Mouse (Mus musculus): Measurements from ENCODE around the gene Mesp1.

The Mesp1 gene

DNA sequence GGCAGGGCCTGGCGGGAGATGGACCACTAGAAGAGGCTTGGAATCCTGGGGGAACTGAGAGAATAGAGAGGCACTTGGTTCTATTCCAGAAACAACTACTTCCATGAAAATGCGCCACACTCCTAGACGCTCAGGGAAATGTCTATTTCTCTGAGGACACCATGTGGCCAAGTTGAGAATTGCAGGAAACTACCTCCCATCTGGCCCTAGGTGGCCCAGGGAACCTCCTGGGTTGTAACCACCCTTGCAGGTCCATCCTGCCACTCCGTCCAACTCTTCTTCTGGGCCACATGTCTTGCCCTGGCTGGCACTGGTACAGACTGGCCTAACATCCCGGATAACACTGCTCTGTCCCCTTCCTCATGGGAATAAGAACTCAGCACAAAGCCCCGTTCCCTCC, 7.3 kb downstream of the Mesp1 start:
- DNase-seq = peak; percentile 64

DNA sequence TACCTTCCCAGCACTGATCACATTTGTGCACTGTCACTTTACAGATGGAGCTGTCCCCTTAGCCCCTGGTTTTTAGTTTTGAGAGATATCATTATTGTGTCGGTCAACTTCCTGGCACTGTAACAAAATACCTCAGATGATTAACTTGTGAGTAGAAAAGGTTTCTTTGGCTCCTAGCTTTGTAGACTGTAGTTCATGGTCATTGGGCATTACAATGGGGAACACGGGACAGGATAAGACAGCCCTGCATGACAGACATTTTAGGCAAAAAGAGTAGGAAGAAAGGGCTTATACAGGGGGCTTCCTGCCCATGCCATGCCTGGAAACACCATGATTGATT, 11.1 kb downstream of the Mesp1 start:
- DNase-seq = no peak

DNA sequence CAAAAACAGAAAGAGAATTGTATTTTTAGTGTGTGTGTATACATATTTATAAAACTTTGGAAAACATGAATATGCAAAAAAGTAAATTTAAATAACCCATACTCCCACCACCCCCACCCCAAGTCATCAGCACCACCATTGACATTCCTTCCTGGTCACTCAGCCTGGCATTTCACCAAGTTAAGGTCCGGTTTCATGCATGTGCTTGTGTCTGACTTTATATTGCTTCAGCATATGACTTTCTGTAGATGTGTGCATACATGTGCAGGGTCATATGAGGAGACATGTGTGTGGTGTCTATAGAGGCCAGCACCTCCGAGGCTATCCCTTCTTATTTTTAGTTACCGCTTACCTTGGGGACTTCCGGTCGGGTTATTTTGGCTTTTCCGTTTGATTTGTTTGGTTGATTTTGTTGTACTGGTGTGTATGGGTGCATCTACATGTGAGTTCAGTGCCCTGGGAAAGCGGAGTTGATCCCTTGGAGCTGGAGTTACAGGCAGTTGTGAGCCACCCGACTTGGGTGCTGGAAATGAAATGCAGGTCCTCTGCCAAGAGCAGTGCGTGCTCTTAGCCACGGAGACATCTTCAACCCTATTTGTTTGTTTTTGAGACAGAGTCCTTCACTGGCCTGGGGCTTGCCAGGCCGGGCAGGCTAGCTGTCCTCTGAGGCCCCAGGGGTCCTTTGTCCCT, 11.6 kb downstream of the Mesp1 start:
- no peak for DNase-seq

DNA sequence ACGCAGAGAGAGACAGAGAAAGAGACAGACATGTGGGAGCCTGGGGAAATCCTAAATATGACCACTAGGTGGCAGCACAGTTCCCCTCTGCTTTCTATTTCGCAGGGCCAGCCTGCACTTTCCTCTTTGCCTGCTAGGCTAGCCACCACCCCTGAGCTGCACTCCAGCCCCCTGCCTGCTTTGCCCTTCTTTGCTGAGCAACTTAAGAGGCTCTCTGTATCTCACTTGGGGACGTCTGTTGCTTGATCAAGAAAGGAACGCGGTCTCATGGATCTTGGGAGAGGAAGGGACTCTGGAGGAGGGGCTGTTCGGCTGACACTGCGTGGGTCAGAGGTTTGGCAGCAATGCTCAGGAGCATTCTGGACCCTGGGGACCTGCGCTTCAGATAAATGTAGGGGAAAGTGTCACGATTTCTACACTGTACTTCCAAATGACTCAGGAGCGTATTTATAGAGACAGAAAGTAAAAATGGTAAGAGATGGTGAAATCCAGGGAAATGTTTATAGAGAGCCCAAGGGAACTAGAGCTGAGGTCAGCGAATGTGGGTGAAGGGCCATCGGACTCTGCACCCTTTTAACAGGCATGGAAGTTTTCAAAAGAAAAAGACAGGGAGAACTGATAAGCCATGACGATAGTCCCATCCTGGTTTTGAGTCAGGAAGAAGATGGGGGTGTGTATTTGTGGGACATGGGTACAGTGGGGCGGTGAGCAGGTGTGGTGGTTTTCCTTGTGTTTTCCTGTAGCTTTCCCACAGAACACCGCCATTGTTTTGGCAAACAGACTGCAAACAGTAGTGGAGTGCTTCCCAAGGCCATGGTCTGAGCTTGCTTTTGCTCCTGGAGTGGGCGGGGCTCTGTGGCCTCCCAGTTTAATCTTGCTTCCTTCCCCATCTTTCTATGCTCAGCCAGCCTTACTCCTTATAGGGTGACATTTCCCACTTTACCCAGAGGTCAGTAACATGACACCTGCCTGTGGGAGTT, 12.7 kb downstream of the Mesp1 start:
- DNase-seq = peak; percentile 64

DNA sequence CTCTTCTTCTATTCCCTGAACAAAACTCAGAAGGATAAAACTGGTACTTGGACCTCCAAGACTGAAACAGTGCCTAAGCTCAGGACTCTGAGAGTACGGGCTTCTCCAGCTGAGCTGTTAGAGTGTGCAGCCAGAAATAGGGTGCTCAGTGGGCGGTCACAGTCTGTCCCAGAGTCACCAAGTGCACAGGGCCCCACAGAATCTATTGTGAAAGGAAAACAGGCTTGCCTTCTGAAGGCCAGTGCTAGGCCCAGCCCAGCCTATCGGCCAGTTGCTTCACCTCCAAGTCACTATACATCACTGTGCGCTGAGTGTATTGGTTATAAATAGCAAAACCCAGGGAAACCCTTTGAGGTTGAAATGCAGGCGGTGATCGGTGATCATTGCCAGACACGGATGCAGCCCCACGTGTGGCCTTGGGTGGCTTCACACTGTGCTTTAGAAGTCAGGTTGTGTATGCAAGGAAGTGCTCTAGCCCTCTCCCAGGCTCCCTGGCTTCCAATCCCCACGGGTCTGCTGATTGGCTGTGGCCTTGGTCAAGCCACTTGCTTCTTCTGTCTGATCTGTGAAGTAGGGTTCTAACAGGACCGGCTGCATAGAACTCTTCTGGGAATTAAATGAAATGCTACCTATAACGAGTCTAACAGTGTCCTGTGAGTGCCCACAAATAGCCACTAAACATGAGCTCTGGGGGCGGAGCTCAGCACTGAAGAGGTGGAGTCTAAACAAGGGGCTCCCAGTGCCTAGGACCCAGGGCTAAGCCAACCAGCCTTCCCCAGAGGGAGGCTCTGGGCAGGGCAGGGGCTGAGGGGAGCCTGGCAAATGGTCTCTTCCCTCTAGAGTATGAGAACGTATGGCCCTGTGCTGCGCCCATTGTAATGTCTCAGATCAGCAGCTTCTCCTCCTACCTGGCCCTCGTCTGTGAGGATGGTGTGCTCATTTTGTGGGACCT, 21.8 kb downstream of the Mesp1 start:
- DNase-seq = no peak

DNA sequence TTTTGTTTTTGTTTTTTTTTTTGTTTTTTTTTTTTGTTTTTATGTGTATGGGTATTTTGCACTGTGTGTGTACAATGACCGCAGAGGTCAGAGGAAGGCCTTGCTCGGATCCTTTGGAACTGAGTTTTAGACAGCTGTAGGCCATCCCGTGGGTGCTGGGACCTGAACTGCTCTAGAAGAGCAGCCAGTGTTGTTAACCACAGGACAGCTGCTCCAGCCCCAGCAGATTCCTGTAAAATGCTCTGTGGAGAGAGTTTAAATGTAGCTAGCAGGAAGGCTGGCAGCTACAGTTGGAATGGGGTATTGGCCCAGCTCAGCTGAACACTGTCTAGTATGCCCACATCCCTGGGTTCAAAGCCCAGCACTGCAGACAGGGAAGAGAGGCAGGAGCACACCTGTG, 23.9 kb downstream of the Mesp1 start:
- DNase-seq = no peak

DNA sequence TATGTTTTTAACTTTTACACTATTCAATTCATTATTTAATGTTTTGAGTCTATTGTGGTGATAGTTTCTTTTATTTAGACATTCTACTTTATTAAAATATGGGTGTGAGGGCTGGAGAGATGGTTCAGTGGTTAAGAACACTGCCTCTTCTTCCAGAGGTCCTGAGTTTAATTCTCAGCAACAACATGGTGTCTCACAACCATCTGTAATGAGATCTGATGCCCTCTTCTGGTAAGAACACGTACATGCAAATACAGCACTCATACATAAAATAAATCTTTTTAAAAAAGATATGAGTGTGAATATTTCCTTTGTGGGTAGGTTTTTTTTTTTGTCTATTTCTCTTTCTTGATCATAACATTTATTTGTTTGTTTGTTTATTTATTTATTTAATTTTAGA, 27.6 kb downstream of the Mesp1 start:
- no peak for DNase-seq

DNA sequence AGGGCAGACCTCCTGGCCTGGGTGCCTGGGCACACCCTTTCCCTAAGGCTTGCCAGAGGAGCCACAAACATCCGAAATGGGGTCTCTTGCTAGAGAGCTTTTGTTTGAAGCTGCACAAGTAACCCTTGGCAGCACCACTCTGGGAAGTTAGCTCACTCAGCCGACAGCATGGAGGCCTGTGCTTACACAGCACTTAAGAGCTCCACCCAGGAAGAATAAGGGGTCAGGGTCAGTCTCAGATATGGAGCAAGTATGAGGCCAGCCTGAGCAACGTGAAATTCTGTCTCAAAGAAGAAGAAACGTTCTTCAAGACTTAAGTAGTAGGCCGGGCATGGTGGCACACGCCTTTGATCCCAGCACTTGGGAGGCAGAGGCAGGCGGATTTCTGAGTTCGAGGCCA, 31.5 kb downstream of the Mesp1 start:
- no peak for DNase-seq

DNA sequence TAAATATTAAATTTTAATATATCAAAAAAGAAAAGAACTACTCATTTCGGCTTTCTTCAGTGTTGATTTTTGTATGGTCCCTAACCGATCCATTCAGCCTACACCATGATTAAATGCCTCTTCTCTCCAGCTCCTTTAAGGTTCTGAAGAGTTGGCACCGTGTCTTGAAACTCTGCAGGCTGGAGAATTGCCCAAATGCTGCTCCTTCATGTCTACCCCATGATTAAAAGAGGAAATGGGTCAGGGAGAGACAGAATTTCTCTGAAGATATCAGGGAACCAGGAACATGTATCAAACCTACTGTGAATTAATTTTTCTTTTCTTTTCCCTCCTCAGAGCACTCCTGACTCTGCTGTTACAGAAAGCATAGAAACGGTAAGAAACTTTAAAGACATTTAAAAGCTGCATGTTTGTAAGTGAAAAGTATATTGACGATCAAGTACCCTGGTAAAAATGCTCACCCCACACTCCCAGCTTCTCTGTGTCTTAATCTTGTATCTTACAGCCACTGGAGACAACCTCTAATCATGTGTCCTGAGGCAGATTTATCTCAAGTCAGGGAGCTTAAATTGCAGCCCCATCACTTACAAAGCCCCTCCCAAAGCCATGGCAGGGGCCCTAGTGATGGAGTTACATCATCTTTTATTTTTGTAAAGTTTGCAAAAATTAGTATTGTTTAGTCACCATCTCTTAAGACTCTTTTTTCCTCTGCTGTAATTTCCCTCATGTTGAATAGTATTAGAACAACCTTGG, 32.3 kb downstream of the Mesp1 start:
- no peak for DNase-seq

DNA sequence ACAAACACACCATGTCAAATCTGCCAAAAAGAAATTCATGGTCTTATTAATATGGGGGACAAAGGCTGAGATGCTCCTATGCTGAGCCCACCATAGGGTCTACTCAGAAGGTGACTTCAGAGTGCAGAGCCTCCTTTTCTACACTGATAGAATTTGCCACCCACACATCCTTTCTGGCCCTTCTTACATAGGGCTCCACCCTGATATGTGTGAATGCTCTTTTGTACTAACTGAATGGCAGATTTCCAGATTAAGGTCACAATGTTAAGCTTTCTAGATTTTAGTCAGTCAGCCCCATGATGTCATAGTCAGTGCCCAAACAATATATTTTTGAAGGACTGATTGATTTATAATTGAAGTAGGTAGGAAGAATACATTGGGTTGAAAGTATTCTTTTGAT, 33.8 kb downstream of the Mesp1 start:
- DNase-seq = no peak

DNA sequence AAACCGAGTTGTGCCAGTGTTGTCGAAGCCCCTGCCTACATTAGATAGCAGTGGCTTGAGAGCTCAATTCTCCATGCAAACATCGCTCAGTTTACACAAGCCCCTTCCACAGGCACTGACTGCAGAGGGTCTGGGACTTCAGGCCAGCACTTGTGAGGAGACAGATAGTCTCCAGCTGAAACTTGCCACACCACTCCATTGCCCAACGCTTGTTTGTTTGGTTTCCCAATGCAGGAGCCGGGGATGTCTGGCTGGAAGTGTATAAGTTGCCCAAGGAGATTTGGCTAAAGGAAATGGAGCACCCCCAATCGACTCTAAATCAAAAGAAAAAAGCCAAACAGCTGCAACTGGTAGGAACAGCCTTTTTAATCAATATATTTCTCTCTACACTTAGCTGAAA, 35.4 kb downstream of the Mesp1 start:
- no peak for DNase-seq

DNA sequence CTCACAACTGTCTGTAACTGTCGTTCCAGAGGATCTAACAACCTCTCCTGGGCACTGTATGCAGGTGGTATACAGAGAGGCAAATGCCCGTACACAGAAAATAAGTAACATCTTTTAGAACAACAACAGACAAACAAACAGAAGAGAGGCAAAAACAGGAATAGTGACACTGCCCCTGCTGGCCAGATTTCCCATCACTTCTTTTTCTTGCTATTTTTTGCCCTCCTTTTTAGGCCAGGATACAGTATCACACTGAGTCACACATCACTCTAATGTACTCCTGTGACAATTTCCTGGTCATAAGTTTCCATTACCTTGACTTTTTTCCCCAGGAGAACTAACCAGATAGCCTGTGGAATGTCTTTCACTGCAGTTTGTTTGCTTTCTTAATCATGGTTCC, 37.3 kb downstream of the Mesp1 start:
- DNase-seq = no peak

DNA sequence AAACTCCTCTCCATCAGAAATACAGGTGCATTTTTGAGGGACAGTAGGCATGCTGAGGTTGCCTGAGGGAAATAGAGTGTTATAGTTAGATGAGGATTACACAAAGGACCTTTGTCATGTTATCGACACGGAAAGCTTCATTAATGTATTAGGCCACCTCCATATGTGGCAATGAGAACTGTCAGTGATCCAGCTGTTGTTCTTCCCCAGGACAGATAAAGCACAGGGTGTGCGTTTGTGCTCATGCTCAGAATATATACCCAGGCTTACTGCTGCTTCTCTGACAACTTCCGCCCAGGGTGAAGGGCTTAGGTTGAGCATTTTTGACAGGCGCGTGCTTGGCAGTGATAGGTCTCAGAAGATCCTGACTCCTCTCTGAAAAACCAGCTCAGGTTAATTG, 44.1 kb downstream of the Mesp1 start:
- DNase-seq = no peak

DNA sequence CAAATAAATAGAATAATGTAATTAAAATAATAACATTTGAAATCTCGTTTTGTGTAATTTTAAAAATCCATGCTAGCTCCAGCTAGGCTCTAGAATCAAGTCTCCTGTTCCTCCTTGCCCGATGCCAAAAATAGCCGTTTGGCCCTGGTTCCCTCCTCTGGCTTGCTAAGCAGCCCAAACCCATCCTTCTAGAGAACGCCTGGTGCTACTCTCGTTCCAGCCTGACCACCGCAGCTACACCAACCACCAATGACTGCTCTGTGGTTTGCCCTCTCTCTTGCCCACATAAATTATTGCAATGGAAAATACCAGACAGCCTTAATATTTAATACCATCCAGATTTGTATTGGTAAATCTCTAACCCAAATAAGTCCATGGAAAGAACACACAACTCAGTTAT, 45.9 kb downstream of the Mesp1 start:
- DNase-seq = no peak

DNA sequence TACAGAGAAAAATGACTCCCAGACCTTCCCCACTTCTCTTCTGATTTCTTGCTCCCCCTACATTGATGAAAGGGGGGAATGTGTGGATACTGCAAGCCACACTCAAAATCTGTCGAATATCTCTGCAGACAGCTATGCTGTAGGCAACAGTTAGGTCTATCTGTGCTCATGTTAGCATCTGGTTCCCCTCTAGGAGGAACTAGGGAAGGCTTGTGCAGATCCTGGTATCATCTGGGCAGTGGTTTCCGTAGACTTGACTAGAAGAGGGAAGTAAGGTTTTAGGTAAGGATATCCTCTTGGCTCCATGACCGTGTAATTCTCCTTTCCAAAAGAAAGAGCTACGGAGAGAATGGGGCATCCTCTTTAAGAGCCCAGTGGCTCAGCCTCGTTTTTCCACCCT, 49.0 kb downstream of the Mesp1 start:
- DNase-seq = no peak

DNA sequence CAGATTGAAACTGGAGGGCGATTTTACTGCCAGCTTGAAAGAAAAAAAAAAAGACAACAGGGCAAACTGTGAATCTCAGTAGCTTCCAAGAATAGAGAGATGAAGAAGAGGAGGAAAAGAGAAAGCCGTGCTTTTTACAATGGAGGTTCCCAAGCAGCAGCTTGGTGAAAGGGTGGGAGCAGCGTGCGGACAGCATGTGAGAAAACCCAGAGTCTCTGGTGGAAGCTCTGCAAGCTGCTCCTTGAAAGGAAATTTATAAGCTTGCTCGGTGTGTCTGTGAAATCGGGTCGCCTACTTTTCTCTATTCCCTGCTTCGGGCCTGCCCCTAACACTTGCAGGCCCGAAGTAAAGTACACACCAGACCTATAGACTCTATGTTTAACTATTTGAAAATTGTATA, 49.5 kb downstream of the Mesp1 start:
- DNase-seq = no peak

DNA sequence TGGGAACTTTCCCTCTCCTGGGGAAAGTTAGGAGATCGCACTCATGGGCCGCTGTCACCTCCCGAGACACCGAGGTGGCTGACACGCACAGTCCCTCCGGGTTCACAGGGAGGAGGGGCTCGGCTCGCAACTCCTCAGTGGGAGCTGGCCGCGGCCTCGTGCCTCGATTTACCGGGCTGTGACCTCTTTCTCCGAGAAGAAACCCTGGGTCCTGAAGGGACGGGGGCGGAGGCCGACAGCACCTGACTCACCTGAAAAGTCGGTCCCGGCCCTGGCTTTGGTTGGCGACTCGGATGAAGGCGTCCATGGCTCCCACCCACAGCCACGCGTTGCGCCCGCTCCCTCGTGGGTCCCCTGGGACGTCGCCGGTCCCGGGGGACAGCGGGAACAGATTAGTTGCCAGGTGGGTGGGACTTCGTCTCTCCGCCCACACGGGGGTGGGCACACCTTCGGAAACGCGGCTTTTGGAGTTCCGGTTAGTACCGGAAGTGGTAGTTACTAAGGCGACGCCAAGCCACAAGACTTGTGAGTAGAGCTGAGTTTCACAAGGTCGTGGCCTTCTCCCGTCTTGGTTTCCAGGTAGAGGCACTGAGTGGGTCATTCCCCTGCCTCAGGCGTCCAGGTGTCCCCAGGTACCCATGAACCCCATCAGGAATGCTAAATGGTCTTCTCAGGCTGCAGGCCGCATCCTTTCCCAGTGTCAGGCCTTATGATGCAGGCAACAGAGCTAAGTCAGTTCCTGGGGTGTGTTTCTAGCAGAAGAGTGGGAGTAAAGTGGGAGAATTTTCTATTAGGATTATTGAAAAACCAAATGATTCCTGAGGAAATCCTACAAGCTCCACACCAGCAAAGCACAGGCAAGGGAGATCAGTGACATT, 50.7 kb downstream of the Mesp1 start, which contains the start of the genes Pex11a and Wdr93:
Pex11a (minus strand) TSS at position 473 of the 878 bp plus-strand sequence.
Wdr93 (plus strand) TSS at position 505 of the 878 bp plus-strand sequence.
- DNase-seq = peak; percentile 72

DNA sequence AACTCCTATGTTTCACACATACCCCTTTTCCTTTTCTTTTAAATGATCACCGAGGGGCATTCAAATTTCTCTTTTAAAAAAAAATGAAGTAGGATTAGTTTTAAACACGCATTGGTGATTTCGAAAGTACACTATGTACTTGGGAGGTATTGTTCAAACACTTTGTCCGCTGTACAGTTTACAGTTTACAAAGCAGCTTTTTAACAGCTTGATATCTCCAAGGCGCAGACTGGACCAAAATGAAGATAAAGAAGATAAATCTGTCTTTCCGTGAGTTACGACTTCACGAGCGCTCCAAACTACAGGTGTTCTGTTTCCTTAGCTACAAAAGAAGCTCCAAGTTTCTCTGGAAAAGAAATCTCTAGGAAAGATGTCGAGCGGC, 51.3 kb downstream of the Mesp1 start:
- DNase-seq = no peak

Data from cerebellum, adult 9-10 months (tissue).